Mouse (Mus musculus) CD4-positive, CD25-positive, alpha-beta regulatory T cell, adult 2 months (primary cell): ENCODE data around the gene Ankrd7.
A peak's percentile ranks its signal among the peaks of the same experiment; 100 is the strongest.
"Not testable (repeated sequence)": the region's sequence is repeated elsewhere in the genome, so short reads cannot be mapped to it uniquely, and the experiment has no call there.

Experiments used
- DNase-seq: peaks from one replicate; pipeline ENCODE4 v3.0.0-alpha.2; 2012; ENCODE audit warnings: low read depth, low spot score

The Ankrd7 gene

DNA sequence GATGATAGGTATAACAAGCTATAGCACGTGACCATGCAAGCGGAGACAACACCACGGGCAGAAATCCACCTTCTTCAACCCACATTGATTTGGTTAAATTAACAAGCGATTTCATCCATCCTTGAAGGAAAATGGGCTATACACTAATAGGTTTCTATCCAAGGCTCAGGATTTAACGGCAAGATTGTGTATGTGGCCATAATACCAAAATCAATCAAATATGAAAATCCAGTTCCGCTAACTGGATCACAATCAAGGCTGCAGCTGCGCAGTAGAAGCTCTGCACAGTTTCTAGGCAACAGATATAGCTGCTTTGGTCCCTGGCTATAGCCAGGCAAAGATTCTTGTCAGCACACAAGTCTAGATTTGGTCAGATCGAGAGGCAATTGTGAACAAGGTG lies at the start of gene Ankrd7:
Gene Ankrd7, plus strand, starts transcription at position 301 of the 400 bp plus-strand sequence.
- no peak for DNase-seq

DNA sequence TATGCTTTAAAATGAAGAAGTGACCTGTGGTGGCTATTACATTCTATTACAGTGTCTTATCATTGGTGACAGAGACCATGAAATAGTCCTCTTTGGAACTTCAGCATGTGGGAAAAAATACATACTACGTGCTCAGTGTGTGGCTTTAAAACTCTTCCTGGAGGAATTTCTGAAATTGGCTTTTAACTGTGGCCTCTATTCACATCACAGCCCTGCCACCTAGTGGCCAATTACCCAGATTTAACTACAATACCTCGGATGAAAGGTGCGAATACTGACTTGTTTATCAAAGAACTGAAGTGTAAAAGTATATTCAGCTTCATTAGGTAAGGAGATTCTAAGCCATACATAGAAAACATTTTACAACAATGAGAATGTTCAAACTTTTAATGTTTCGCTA lies 46.8 kb upstream of the Ankrd7 start:
- peak; percentile 55 for DNase-seq

DNA sequence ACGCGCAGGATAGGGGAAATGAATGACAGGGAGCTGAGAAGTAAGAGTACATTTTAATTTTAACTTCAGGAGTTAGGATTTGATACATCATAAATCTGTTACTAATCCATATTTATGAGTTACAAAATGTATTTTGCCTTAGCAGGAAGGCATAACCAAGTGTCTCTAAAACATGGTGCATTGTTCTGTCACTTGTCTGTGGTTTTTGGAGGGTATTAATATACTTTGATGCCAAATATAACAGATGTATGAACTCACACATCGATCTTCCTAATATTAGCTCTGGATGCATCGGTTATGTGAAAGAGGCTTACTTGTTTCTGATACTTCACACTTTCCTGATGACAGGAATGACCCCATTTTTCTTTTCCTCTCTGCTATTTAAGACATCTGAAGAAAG lies 45.9 kb upstream of the Ankrd7 start:
- DNase-seq = no peak

DNA sequence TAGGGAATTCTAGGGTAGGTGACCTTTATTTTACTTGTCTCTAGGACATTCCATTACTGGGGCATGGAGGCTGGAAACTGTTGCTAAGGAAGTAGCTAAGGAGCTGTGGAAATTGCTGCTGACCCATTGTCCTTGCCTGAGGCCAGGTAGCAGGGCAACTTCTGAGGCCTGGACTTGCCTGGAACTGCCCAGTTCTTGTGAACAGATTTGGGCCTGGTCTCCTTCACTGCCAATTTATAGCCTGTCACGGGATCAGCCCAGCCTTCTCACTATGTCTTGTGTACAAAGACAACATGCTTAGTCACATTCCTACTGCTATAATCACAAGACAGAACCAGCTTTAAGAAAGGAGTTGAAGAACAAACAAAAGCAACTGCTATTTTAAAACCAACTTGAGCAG lies 43.3 kb upstream of the Ankrd7 start:
- no peak for DNase-seq

DNA sequence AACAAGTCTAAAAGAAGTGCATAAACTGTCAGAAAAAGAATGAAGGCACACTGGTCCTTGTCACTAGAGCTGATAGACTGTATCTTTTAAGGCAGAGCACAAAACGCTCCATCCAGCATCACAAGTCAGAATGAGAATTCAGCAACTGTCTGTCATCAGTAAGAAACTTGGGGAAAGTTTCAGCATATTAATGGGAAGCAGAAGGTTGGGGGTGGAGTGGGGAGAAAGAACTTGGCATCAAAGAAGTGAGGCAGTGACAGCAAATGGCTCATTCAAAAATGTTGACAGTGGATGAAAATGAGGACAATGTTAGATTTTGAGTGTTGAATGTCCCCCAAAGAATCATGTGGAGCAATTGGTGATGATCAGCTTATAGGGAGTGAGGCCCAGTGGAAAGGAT lies 33.2 kb upstream of the Ankrd7 start:
- no peak for DNase-seq

DNA sequence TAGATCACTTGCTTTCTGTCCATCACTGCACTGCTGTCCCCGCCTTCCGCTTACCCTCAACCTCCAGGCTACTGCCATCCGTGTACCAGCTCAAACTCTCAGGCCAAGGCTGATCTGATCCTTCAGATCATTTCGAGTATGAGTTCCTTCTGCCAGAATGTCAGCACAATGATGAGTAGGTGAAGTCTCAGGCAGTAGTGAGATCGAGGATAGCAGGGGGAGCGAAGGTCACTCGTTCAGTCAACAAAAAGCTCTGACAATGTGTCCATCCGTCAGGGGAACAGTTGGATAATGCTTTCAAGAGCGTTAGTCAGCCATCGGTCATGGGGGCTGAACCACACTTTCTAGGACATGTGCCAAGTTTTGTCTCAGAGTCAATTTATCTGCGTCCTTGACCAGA lies 21.6 kb upstream of the Ankrd7 start:
- not testable (repeated sequence) for DNase-seq

DNA sequence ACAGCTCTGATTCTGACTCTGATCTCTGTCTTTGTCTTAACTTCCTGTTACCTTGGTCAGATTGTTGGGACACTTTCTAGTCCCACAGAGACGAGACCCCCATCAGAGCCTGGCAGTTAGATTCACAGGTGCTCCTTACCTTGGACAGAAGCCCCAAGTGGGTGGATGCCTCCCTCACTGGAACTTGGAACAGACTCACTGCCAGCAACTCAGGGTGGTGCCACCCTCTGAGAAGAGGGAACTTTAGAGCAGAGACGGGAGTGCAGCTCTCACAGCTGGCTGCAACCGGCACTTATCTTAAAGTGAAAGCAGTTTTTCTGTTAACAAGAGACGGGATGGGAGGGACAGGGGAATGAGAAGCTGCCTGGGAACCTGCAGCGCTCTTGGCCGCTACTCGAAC lies 20.5 kb upstream of the Ankrd7 start:
- DNase-seq = not testable (repeated sequence)

DNA sequence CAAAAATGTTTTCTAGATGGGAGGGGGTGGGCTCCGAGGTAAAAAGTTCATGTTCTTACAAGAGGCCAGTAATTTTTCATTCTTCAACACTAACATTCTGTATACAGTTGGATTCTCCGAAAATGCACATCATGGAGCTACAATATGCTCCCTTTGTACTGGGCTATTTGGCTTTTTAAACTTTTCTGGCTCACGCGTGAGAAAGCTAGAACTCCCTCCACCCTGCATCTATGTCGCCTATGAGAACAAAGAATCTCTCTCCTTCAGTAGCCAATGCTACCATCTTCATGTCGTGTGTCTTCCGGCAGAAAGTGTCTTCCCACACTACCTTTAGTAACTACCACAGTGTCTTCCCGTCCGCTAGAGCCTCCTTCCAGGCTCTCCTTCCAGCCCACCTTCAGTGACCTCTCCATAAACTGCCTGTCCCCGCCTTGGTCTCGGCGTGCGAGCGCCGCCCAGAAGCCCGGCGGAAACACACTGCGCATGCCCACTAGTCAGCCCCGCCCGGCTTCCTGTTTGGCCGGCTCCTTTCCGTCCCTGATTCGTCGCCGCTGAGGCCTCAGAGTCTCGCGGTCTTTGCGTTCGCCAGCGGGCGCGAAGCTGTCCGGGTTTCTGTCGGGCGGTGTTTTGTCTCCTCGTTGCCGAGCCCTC lies 17.9 kb upstream of the Ankrd7 start, which contains the start of gene Lsm8:
Gene Lsm8, plus strand, starts transcription at position 529 of the 651 bp plus-strand sequence.
- DNase-seq = peak; percentile 98

DNA sequence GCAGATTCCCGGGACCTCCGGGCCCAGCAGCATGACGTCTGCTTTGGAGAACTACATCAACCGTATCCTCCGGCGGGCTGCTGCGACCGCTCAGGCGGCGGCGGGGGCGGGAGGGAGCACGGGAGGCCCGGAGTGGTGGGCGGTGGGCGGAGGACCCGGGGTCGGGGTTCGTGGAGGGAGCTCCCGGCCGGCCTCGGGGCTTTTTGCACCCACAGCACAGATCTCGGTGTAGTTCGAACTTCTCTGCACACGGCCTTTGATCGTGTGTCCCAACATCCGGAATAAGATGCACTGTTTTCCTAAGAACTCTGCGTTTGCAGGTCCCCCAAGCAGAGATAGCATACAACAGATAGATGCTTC lies 17.4 kb upstream of the Ankrd7 start:
- DNase-seq = no peak

DNA sequence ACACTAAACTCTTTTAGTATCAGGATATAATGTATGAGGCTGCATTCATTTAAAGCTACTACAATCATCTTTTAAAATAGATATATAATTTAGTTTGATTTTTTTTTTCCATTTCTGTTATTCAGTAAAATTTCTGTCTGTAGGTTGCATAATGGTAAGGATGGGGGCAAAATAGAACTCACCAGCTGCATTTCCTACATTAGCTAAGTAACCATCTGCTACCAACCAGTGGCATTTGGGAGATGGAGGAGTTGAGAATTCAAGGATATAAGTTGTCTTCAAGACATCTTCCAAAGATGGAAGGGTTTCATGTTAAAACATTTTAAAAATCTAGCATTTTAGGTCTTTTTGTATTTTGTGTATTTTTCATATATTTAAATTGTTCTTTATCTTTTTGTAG lies 10.8 kb upstream of the Ankrd7 start:
- no peak for DNase-seq

DNA sequence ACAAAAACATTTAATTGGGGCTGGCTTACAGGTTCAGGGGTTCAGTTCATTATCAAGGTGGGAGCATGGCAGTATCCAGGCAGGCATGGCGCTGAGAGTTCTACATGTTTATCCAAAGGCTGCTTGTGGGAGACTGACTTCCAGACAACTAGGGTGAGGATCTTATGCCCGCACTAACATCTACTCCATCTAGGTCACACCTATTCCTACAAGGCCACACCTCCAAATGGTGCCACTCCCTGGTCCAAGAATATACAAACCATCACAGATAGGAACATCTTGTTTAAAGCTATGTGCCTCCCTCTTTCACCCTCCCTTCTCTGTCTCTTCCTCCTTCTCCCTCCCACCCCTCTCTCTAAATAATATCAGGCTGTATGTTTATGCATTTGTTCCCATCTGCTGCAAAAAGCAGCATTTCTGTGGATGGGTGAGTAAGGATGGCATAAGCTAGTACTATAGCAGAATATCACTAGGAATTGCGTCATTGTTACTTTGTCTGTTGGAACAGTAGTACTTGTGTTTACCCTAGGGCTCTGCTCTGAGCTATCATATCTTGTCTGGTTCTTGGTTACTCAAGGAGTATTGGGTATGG lies 9.5 kb upstream of the Ankrd7 start:
- no peak for DNase-seq

DNA sequence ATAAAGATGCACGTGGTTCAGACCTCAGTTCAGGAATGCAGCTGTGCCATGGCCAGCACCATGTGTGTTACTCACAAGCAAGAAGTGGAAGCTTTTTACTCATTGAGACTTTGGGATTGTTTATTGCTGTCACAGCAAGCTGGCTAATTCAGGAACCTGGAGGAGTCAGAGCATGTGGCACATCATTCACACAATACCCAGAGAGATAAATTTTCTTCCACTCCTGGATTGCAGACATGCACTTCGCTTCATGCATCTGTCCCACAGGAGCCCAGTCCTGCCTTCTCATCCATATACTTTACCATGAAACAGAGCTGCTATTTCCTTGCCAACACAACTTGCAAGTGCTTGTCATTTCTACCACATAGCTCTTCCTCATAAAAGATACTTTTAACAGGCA lies 22.9 kb downstream of the Ankrd7 start:
- DNase-seq = no peak

DNA sequence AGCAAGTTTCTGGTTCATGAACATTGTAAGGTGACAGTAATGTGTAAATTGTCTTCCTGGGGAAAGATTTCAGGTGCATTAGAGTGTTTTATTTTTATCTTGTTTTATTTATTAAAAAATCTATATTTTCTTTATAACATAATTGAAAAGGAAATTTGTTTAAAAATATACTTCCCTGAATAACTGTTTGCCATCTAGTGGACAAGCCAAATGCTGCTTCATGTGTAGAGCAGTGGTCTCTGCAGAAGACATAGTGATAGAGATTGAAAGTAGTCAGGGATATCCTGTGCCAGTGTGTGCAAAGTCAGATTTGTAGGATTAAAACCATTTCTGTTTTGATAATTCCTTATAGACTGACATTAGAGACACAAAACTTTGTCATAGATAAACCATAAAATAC lies 28.0 kb downstream of the Ankrd7 start:
- no peak for DNase-seq

DNA sequence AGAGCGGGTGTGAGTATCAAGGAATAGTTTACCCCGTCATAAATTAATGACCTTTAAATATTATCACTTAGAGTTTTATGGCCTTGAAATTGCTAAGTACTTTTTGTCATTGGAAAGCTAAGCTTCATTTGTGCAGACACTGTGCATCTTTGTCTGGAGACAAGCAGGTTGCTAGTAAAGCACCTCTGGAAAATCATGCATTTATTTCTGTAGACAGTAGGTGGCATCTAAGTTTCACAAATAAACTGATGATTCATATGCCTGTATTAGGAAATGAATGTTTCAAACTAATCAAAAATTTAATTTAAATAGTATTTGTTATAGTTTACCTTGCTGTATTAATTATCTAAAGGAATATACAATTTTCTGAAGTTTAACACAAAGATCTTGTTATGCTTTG lies 41.1 kb downstream of the Ankrd7 start:
- no peak for DNase-seq

DNA sequence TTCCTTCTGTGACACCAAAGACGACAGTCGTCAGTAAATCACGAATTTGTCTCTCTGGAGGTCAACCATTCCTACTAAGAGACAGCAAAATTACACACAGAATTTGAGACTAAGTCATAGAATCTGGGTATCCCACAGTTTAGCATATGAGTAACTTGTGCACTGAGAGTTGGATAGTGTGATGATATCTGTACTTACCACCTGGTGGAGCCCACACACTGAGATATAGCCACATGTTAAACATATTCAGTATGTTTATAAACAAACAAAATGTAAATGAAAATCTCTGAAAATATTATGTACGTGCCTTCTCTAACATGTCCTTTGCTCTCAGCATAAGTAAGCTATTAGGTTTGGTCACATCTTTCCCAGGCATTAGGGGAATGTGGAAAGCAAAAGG lies 47.1 kb downstream of the Ankrd7 start:
- DNase-seq = no peak

DNA sequence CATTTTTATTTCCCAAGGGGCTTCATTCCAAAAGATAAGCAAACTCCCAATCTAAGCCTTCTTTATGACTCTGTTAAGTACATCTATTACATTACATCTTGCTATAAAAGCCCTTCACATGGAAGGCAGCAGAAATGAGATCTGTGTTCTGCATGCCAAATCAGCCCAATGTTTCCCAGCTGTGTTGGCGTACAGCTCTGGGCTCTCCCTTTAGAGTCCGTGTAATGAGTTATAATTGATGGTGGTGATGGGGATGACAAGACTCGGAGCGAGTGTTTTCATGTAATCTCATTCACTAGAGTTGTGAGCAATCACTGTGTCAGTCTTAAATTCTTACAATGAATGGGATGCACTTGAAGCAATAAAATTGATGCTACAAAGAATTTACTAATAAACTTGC lies 49.9 kb downstream of the Ankrd7 start:
- DNase-seq = no peak

DNA sequence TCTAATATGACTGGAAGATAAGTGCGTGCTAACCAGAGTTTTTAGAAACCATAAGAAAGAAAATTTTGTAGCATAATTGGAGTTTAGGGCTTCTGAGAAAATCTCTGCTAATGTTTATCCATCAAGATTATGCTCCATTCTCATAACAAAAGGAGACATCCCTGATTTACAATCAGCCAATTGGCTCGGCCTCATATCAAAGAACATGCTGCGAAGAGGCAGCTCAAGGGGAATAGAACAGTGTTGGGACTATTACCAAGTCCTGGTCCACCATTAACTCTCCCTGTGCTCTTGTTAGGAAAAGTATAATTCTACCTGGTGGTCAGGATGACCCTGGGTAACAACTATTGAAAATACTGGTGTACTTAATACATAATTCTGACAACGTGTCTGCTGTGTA lies 50.4 kb downstream of the Ankrd7 start:
- no peak for DNase-seq
